Mouse (Mus musculus) forebrain, postnatal 0 days (tissue): ENCODE data around the gene Lypla2. TPM values are rescaled to one million over a fixed set of nuclear protein-coding genes. Genes with fewer than 3 reads are reported as not detected.

Source experiments
- ATAC-seq: fragments of 200-750 bp; cut with Nextera tagmentation; 2 replicates; pipeline ENCODE4 v1.8.0; 2017; ENCODE audit warnings: mild to moderate bottlenecking, moderate library complexity
- DNase-seq: peaks from one replicate; pipeline ENCODE4 v3.0.0-alpha.2; 2015
- H3K27ac ChIP-seq: fragments of 300-500 bp; sonication (generic); 2 replicates; pipeline ENCODE4 v1.5.1; 2014; ENCODE audit warnings: low read depth, mild to moderate bottlenecking, antibody characterized with exemption, low read length, moderate library complexity, mixed read lengths
- H3K27me3 ChIP-seq: fragments of 300-500 bp; sonication (generic); 2 replicates; pipeline ENCODE4 v1.6.1; 2014; ENCODE audit warnings: mild to moderate bottlenecking, low read length, mixed read lengths; ENCODE audit not compliant: insufficient read depth
- H3K36me3 ChIP-seq: fragments of 300-500 bp; sonication (generic); 2 replicates; pipeline ENCODE4 v1.6.1; 2014; ENCODE audit warnings: mild to moderate bottlenecking, moderate library complexity; ENCODE audit not compliant: insufficient read depth
- H3K4me1 ChIP-seq: fragments of 300-500 bp; sonication (generic); 2 replicates; pipeline ENCODE4 v1.6.1; 2014; ENCODE audit warnings: antibody characterized with exemption; ENCODE audit not compliant: insufficient read depth
- H3K4me2 ChIP-seq: fragments of 300-500 bp; sonication (generic); 2 replicates; pipeline ENCODE4 v1.6.1; 2014; ENCODE audit warnings: low read depth, mild to moderate bottlenecking, moderate library complexity
- H3K4me3 ChIP-seq: fragments of 300-500 bp; sonication (generic); 2 replicates; pipeline ENCODE4 v1.5.1; 2014; ENCODE audit warnings: low read depth, low read length, mixed read lengths
- H3K9ac ChIP-seq: fragments of 300-500 bp; sonication (generic); 2 replicates; pipeline ENCODE4 v1.6.1; 2014; ENCODE audit warnings: mild to moderate bottlenecking
- H3K9me3 ChIP-seq: fragments of 300-500 bp; sonication (generic); 2 replicates; pipeline ENCODE4 v1.6.1; 2016; ENCODE audit warnings: low read length
- CTCF ChIP-seq: sonication (generic); IDR thresholded peaks from 2 replicates; pipeline ENCODE4 v1.5.1; 2016; ENCODE audit warnings: antibody characterized with exemption, control low read depth, low read depth
- WGBS: fragments of 180-500 bp; shearing (Covaris S2); extraction: QIAGEN DNeasy Blood & Tissue Kit; methylation state at CpG from one replicate; pipeline ENCODE4 v1.1.7; 2014; 5-methylcytosine and 5-hydroxymethylcytosine counted together
- polyA plus RNA-seq: library from polyadenylated mRNA; unstranded; fragments of >200 nt; fragmentation: Nextera tagmentation; extraction: Ambion mirVana; gene quantifications from 2 replicates; pipeline ENCODE4 v1.2.1, GENCODE M21; 2015
- total RNA-seq: library from RNA; depleted of rRNA; stranded (reverse); fragments of >200 nt; gene quantifications from 2 replicates; pipeline ENCODE4 v1.2.3, GENCODE M21; 2014

The Lypla2 gene
- total and polyA plus RNA-seq, 2 experiments from 2014 or later: 136 to 201 TPM

DNA sequence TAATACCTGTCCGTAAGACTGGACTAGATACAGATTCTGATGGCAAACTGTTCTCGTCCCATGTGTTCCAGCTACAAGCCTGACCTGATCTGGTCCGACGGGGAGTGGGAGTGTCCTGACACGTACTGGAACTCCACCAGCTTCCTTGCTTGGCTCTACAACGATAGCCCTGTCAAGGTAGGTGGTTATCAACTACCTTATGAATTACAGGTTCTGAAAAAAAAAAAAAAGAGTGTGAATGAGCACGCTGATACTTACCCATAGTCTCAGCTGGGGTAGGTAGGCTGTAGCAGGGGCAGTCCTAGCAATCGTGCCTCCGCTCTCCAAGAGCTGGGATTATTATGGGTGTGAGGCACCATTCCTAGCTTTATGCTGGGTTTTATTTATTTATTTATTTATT lies 42.6 kb downstream of the Lypla2 start:
- H3K27me3 ChIP-seq: no peaks in the 10 kb centered on the region
- no peak for ATAC-seq
- H3K4me2 ChIP-seq: no peak overlapping the region
- no peak overlapping the region for H3K27ac ChIP-seq
- no peak for TF ChIP-seq CTCF
- DNase-seq: no peak
- H3K36me3 ChIP-seq: peaks cover 30% of the 10 kb centered on the region
- 91% methylated on average over 9 of the region's 9 CpGs for WGBS
- H3K4me1 ChIP-seq: no peaks in the 10 kb centered on the region
- no peak overlapping the region for H3K9ac ChIP-seq
- no peak overlapping the region for H3K4me3 ChIP-seq
- no peaks in the 10 kb centered on the region for H3K9me3 ChIP-seq

DNA sequence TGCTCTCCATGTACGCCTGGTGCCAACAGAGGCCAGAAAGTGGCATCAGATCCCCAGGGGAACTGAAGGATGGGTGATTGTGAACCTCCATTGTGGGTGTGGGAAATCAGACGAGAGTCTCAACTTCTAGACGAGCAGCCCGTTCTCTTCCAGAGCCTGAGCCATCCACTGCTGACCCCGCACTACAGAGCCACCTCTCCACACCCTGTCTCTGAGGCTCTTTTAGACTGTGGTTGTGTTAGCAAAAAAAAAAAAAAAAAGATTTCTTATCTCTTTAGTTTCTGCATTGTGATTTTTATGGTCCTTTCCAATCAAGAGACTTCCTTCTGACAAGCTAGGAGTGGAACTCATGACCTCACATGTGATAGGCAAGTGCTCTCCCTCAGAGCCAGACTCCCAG lies 43.0 kb downstream of the Lypla2 start:
- no peak overlapping the region for H3K4me3 ChIP-seq
- H3K36me3 ChIP-seq: peaks cover 26% of the 10 kb centered on the region
- no peaks in the 10 kb centered on the region for H3K27me3 ChIP-seq
- no peak overlapping the region for H3K27ac ChIP-seq
- H3K4me1 ChIP-seq: no peaks in the 10 kb centered on the region
- H3K9me3 ChIP-seq: no peaks in the 10 kb centered on the region
- ATAC-seq (no peak), DNase-seq (no peak)
- 90% methylated on average over 5 of the region's 5 CpGs for WGBS
- no peak overlapping the region for H3K4me2 ChIP-seq
- TF ChIP-seq CTCF: no peak
- H3K9ac ChIP-seq: no peak overlapping the region

DNA sequence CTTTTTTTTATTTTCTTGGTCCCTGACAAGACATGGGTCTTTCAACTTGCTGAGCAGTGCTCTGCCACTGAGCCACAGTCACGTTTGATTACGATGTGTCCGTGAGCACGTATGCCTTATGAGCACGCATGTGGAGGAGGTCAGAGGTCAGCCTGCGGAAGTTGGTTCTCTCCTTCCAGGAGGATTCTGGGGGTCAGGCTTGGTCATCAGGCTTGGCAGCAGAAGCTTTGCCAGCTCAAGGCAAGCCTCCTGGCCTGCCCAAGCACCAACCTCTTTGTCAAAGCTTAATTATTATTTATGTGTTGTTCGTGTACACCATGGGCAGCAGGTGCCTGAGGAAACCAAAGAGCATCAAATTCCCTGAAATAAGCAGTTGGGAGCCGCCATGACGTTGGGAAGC lies 44.0 kb downstream of the Lypla2 start:
- TF ChIP-seq CTCF: no peak
- DNase-seq: no peak
- peaks cover 17% of the 10 kb centered on the region for H3K36me3 ChIP-seq
- no peak overlapping the region for H3K9ac ChIP-seq
- no peak overlapping the region for H3K27ac ChIP-seq
- H3K4me2 ChIP-seq: no peak overlapping the region
- H3K27me3 ChIP-seq: no peaks in the 10 kb centered on the region
- 82% methylated on average over 9 of the region's 9 CpGs for WGBS
- no peaks in the 10 kb centered on the region for H3K9me3 ChIP-seq
- no peaks in the 10 kb centered on the region for H3K4me1 ChIP-seq
- no peak for ATAC-seq
- no peak overlapping the region for H3K4me3 ChIP-seq

DNA sequence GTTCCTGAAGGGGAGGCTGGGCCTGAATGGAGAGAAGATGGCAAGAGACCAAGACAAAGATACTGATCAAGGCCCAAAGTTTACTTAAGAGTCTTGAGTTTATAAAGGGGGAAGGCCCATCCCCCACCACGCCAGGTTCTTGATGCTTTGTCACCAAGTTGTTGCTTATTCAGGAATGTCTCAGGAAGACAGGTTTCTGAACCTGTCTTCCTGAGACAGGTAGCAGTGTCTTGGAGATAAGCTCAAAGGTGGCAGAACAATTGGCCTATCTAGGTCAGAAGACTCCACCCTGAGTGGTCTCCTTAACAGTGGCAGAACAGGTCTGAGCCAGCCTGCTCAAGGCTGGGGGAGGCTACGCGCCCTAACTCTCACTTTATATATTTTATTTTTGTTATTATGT lies 45.6 kb downstream of the Lypla2 start:
- H3K36me3 ChIP-seq: peaks cover 7% of the 10 kb centered on the region
- no peak for TF ChIP-seq CTCF
- H3K9me3 ChIP-seq: no peaks in the 10 kb centered on the region
- no peaks in the 10 kb centered on the region for H3K27me3 ChIP-seq
- H3K4me1 ChIP-seq: peaks cover under 1% of the 10 kb centered on the region; the same call in 1 of the 2 replicates
- DNase-seq (no peak), ATAC-seq (no peak)
- H3K9ac ChIP-seq: no peak overlapping the region
- no peak overlapping the region for H3K4me3 ChIP-seq
- no peak overlapping the region for H3K4me2 ChIP-seq
- H3K27ac ChIP-seq: no peak overlapping the region
- 98% methylated on average over 3 of the region's 3 CpGs for WGBS

DNA sequence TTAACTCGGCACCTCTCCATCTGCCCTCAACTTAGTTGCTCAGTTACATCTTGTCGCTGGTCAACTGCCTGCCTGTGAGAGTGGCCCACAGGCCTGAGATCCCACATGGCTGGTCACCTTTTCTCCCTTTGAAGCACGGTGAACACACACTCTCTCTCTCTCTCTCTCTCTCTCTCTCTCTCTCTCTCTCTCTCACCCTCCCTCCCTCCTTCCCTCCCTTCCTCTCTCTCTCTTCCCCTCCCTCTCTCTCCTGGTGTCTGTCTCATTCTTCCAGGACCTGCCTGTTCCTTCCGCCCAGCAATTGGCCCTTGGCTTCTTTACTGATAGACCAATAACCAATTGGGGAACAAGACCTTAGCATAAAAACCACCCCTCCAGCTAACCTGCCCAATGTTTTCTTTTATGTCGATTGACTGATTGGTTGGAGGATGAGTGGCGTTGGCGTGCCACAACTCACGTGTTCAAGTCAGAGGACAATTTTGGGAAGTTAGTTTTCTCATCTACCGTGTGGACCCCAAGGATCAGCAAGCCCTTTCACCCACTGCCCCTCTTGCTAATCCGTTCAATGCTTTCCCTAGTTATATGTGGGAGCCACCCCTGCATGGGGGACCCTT lies 46.1 kb downstream of the Lypla2 start:
- H3K9ac ChIP-seq: no peak overlapping the region
- WGBS: 91% methylated on average over 10 of the region's 10 CpGs

DNA sequence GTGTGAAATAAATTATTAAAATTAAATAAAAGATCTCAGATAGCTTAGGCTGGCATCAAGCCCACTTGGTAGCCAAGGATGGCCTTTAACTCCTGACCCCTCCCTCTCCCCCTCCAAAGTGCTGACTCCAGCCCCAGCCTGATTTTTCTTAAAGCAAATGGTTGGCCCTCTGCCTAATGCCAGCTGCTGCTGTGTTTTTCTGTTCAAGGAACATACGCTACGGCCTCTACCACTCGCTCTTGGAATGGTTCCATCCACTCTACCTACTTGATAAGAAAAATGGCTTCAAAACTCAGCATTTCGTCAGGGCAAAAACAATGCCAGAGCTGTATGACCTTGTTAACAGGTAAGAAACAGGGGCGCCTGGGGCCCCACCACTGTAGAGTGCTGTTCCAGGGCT lies 47.1 kb downstream of the Lypla2 start:
- Histone ChIP-seq H3K27ac (no peak overlapping the region), H3K4me3 (no peak overlapping the region), H3K4me1 (peaks cover 7% of the 10 kb centered on the region; the same call in 1 of the 2 replicates), H3K9me3 (no peaks in the 10 kb centered on the region), H3K27me3 (no peaks in the 10 kb centered on the region), H3K9ac (no peak overlapping the region), H3K36me3 (peaks cover 3% of the 10 kb centered on the region), H3K4me2 (no peak overlapping the region)
- DNase-seq (no peak), ATAC-seq (no peak)
- TF ChIP-seq CTCF: no peak
- whole genome bisulfite sequencing: 78% methylated on average over 5 of the region's 5 CpGs

More for the DNA sequence above, 46.1 kb downstream of the Lypla2 start:
- no peak overlapping the region for H3K27ac ChIP-seq
- peaks cover 6% of the 10 kb centered on the region; the same call in 1 of the 2 replicates for H3K4me1 ChIP-seq
- no peak overlapping the region for H3K4me3 ChIP-seq
- no peak for DNase-seq
- ATAC-seq: no peak
- TF ChIP-seq CTCF: no peak
- peaks cover 5% of the 10 kb centered on the region for H3K36me3 ChIP-seq
- no peak overlapping the region for H3K4me2 ChIP-seq
- H3K27me3 ChIP-seq: no peaks in the 10 kb centered on the region
- H3K9me3 ChIP-seq: no peaks in the 10 kb centered on the region

DNA sequence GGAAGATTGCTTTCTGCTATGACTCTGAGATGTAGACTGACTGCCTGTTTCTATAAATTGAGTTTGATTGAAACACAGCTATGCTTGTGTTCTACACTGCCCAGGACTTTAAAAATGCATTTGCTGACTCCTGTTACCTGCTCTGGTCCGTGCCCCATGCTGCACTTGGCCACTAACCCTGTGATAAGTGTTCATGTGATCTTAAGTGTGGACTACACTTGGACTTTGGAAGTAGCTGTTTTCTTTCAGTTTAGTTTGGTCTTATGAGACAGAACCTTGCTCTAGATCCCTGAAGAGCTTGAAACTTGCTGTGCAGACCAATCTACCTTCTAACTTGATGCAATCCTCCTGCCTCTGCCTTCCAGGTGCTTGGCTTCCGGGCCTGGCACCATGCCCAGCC lies 48.0 kb downstream of the Lypla2 start:
- Histone ChIP-seq H3K4me3 (no peak overlapping the region), H3K9ac (no peak overlapping the region), H3K4me2 (no peak overlapping the region), H3K4me1 (peaks cover 7% of the 10 kb centered on the region; the same call in 1 of the 2 replicates), H3K27ac (no peak overlapping the region), H3K9me3 (no peaks in the 10 kb centered on the region), H3K36me3 (no peaks in the 10 kb centered on the region; the same call in 1 of the 2 replicates), H3K27me3 (no peaks in the 10 kb centered on the region)
- no peak for TF ChIP-seq CTCF
- DNase-seq (no peak), ATAC-seq (no peak)
- WGBS: 89% methylated on average over 2 of the region's 2 CpGs
